Mouse (Mus musculus) ZHBTc4 (cell line): ENCODE measurements around the gene Ptprt.

ENCODE experiments used
- DNase-seq: peaks from one replicate; pipeline ENCODE4 v3.0.0-alpha.2; 2011; ENCODE audit warnings: low read depth, low spot score

Ptprt gene

DNA sequence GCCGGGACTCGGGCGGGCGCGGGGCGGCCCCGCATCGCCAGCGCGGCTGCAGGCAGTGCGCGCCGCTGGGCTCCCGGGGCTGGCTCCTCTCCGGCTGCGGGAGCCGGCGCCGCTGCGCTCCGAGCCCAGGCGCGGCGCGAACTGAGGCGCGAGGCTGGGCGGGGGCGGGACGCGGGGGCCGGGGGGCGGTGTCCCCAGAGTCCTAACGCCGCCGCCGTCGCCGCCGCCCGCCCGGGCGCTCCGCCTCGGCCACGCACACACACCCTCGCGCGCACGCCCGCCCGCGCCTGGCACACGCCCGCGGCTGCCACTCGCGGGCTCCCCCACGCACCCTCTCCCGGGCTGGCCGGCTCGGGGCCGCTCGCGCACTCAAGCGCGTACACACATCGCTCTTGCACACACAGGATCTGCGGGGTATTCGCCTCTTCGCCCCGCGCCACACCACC is at the start of gene Ptprt:
Gene Ptprt (minus strand): TSS at position 207 of the 446 bp plus-strand sequence.
- peak; percentile 42 for DNase-seq

DNA sequence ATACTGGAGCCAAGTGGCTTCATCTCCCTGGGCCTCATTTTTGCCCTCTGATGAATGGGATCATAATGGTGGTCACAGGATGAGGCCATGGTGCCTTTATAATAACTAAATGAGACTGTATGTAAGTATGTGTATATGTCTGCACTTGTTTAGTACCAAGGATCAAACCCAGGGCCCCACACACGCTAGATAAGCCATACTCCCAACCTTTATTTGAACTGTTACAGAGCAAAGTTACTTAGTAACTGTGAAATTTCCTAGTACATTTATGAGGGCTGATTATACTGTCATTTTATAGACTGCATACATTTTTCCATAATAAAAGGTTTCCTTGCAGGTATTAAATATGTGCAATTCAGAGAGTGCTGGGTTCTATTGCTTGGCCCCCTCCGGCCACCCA is 49.5 kb upstream of the Ptprt start:
- no peak for DNase-seq

DNA sequence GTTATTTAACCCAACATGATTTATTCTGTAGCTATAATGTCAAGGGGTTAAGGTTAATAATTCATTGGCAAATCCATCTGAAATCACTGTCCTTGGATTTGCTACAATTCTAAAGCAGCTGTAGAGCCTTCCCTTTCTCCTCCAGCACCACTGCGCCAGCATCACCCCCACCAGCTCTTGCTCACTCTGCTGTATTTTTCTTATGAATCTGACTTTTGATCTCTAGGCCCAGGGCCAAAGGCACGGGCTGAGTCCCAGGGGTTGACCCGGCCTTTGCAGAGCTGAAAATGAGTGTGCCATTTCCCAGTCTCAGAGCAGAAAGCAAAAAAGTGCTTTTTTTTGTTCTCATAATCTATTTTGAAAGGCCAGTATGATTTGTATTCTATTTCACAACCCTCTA is 38.7 kb upstream of the Ptprt start:
- no peak for DNase-seq

DNA sequence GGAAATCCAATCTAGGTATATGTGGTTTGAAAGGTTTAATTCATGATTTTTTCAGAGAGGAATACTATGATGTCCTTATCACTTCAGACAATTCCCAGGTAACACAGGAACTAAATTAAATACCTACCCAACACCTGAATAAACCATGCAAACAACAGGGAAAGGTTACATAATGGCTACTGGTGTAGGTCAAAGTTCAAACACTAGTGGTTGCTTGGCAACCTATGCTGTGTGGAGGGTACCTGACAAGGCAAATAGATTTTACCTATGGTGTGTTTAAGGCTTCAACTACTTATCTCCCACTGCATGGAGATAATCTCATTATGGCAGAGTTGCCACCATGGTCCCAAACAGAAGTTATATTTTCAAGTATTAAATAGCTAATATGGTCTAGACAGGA is 38.1 kb upstream of the Ptprt start:
- no peak for DNase-seq

GRCm38 (mm10) chr2:162698068-162698467 is 37.1 kb upstream of the Ptprt start:
- DNase-seq: no peak

DNA sequence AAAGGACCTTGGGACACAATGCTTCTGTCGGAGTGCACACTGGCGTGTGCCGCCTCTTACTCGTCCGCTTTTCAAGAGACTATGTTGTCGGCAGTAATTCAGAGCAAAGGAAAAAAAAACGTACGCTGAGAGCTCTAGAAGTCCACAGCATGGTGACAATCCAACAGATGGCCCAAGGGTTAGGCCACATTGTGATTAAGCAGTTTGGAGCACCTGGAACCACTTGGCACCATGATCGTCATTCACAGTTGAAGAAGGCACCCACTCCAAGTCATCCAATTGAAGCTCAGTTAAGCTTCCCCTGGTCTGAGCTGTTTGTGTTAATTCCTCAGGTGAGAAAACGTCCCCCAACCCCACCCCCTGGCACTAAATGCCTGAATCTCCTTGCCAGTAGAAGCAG is 36.2 kb upstream of the Ptprt start:
- DNase-seq: no peak

GRCm38 (mm10) chr2:162692143-162692542 is 31.2 kb upstream of the Ptprt start:
- DNase-seq: no peak

- peak; percentile 35 for DNase-seq
Measured at GRCm38 (mm10) chr2:162682674-162683073, 21.7 kb upstream of the Ptprt start.

DNA sequence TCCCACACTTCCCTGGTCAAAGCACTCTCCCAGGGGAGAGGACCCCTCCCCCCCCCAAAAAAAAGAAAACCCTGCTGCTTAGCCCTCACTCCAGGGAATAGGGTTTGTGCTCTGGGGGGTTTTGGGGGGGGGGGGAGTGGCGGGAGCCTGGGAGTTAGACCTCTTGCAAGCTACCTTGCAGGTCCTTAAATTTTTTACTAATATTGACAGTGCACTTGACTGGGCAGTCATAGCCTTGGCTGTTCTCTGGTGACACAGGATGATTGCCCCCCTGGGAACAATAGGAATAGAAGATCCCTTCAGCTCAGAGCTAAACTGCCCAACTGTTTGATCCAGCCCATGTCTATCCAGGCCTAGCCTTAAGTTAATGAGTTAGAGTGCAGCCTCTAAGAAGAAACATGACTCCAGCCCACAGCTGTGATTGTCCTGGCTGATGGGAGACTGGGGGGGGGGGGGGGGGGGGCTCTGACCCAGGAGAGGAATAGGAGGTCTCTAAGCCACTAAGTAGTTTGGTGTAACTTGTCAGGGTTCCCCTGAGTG is 1.6 kb upstream of the Ptprt start:
- no peak for DNase-seq

DNA sequence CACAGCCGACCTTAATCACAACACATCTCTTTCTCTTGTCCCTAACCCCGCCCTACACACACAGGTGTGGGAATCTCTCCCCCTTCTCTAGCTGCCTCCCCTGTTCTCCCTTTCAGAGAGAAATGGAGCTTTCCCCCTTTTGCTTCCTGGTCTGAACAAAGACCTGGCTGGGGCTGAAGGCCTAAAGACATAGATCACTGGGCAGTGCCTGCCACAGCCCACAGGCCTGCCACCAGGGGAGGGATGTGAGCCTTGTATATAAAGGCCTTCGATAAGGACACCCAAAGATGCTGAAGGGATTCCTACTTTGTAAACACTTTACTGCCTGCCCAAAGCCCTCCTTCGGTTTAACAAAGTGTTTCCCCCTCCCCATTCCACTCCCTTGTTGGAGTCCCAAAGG is 786 bp upstream of the Ptprt start:
- DNase-seq: peak; percentile 13

DNA sequence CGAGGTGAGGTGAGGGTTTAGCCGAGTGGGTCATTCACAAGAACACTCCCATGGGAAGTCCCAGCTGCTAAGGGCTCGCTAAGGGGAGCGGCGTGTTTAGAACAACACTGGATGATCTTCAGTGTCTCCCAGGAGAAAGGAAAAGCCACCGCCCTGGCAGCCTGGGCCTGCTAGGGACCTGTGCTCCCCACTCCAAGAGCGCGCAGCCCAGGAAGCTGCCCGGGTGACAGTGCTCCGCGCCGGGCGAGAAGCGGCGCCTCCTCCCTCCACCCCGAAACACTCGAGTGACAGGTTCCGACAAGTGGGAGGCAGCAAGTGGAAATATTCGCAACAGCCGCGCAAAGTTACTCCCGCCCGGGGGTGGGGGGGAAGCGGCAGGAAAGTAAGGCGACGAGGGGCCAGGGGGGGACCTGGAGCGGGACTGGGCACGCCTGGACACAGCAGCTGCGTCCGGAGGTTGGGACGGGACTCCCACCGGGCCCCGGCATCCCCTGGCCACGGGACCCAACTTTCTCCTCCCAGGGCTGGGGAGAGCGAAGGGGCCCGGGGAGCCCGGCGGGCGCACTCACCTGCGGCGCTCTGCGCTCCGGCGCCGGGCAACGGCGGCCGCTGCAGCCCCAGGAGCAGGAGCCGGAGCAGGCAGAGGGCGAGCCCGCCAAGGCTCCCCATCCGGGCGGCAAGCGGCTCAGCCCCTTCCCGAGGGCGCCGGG is 561 bp downstream of the Ptprt start:
- DNase-seq: peak; percentile 48

- DNase-seq: peak; percentile 91
Measured at GRCm38 (mm10) chr2:162658997-162659396, 1.9 kb downstream of the Ptprt start.

- no peak for DNase-seq
Measured at GRCm38 (mm10) chr2:162657541-162657940, 3.4 kb downstream of the Ptprt start.

DNA sequence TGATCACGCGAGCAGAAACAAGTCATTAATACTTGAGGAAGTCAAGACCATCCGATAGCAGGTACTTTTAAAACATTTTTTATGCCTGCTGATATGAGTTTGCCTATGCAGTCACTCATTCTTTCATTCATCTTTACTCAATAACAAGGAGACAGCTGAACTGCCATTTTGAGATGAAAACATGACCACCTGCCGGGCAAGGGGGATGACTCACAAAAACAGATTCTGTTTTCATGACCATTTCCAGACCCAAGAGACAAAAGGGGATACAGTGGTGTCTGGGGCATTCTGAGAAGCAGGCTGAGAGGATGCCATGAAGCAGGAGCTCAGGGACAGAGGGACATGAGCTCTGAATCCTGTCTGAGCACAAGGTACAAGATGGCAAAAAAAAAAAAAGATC is 6.5 kb downstream of the Ptprt start:
- DNase-seq: no peak

DNA sequence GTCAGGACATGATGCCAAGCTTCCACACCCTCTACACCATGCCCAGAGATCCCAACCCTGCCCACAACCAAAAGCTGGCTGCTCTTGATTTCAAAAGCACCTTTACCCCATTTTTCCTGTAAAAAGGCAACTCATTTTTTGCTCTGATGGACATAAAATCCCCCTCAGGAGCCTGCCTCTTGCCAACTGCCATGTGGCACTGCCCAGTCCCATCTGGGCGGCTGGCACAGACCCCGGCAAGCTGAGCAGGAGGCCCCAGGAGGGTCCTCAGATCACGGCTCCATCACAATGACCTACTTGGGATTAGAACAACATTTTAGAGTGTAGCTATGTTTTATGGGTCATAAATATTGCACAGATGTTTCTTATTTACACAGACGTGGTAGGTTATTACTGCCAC is 22.3 kb downstream of the Ptprt start:
- DNase-seq: no peak

- no peak for DNase-seq
Measured at GRCm38 (mm10) chr2:162637537-162637936, 23.4 kb downstream of the Ptprt start.

DNA sequence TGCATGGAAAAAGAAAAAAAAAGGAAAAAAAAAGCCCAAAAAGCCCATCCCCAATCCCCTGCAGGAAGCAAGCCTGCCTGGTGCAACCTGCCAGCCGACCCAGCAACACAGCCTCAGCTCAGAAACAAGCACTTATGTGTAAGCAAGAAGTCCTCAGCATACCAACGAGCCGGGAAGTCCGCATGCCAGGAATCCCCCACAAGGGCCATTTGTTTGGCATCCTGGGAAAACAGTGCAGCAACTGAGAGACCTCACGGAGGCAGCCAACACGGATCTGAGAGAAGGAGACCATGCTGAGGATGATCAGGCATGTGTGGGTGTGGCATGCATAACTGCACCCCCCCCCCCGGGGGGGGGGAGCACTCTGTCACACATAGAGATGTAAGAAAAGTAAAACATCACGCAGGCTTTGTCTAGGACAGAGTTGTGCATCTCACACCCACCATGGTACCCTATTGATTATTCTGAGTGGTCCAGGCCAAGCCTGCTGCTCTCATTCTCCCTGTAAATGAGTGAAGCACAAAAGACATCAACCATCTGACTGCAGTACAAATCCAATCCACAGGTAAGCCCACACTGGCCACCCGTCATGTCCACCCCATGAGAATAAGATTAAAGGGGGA is 24.4 kb downstream of the Ptprt start:
- DNase-seq: no peak

DNA sequence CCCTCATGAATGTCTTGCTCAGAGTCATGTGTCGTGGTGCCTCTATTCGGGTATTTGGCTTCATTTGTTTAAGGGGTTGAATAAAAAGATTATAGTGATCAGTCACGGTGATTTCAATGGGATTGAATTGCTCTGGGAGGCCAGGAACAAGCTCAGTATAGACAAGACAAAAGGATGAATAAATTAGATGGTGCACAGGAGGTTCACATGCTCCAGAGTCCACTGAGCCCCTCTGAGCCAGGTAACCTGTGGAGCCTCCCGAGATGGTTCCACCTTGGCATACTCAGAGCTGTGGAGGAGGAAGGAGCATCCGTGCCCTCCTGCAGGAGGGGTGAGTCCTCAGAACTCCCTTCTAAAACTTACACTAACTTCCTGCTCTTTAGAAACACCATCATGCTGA is 26.0 kb downstream of the Ptprt start:
- DNase-seq: no peak

DNA sequence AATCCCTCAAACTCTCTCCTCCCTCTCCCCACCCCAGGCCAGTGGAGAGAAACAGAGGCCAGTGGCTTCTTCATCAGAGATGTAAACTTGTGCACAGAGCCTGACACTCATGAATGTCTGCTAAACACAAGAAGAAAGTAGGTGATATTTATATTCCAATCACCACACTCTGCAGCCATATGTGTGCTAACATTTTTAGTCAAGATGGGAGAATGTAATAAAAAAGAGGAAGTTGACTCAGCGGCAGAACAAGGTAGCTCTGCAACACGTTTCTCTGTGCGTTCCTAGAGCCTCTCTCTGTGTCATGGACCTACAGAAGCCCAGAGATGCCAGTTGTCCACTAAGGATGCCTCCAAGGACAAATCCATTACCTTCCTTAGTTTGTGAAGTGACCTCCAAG is 34.9 kb downstream of the Ptprt start:
- DNase-seq: no peak

DNA sequence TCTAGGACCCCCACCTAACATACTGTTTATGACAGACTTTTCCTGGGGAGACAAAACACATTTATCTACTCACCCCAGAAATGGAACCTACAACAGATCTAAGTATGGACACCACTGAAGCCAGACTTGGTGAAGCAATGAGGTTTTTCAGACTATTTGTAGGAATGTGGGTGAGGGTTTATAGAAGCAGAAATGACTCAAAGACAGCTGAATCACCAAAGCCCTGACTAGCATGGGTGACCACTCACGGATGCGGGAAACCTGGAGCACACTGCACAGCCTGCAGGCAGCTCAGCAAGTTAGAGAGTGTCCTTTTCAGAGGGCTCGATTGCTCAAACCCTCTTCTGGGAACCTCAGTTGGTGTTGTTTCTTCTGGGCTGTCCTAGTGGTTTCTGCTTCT is 36.2 kb downstream of the Ptprt start:
- no peak for DNase-seq

- no peak for DNase-seq
Measured at GRCm38 (mm10) chr2:162614256-162614655, 46.7 kb downstream of the Ptprt start.

GRCm38 (mm10) chr2:162613480-162613879 is 47.5 kb downstream of the Ptprt start:
- DNase-seq: no peak

DNA sequence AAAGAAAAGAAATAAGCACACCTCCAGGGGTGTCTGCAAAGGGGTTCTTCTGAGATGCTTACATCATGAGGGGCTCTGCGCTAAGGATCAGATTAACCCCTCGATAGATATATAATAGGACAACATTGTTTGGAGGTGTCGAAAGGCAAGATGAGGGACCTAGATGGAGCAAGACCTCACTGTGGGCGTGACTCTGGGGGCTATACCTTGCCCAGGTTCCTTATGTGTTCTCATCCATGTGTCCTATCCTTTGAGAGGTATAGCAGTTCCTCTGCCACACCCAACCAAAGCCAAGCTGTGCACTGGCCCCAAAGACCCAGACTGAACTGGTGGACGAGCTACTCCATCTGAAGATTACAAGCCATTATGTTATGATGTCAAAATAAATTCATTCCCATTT is 58.2 kb downstream of the Ptprt start:
- no peak for DNase-seq
